Mouse (Mus musculus) hindbrain, embryonic 14.5 days (tissue): ENCODE results near the gene Psmd7. TPM values are rescaled to one million over a fixed set of nuclear protein-coding genes. Genes with fewer than 3 reads are reported as not detected.

ENCODE experiments used
- ATAC-seq: fragments of 200-750 bp; cut with Nextera tagmentation; 2 replicates; pipeline ENCODE4 v1.8.0; 2017; ENCODE audit warnings: moderate number of reproducible peaks, mild to moderate bottlenecking, moderate TSS enrichment, moderate library complexity; ENCODE audit not compliant: low FRiP score
- DNase-seq: peaks from one replicate; pipeline ENCODE4 v3.0.0-alpha.2; 2015; ENCODE audit warnings: low spot score
- H3K27ac ChIP-seq: fragments of 300-500 bp; sonication (generic); 2 replicates; pipeline ENCODE4 v1.5.1; 2014; ENCODE audit warnings: mild to moderate bottlenecking, moderate library complexity
- H3K27me3 ChIP-seq: fragments of 300-500 bp; sonication (generic); 2 replicates; pipeline ENCODE4 v1.6.1; 2014; ENCODE audit warnings: mild to moderate bottlenecking, low read length, mixed read lengths; ENCODE audit not compliant: control insufficient read depth, insufficient read depth
- H3K36me3 ChIP-seq: fragments of 300-500 bp; sonication (generic); replicated peaks from 2 replicates; pipeline ENCODE4 v1.6.1; 2014; ENCODE audit not compliant: control insufficient read depth, insufficient read depth
- H3K4me1 ChIP-seq: fragments of 300-500 bp; sonication (generic); replicated peaks from 2 replicates; pipeline ENCODE4 v1.6.1; 2014; ENCODE audit warnings: antibody characterized with exemption, low read length, mixed read lengths; ENCODE audit not compliant: control insufficient read depth, insufficient read depth
- H3K4me2 ChIP-seq: fragments of 300-500 bp; sonication (generic); replicated peaks from 2 replicates; pipeline ENCODE4 v1.6.1; 2014; ENCODE audit warnings: mild to moderate bottlenecking, moderate library complexity
- H3K4me3 ChIP-seq: fragments of 300-500 bp; sonication (generic); replicated peaks from 2 replicates; pipeline ENCODE4 v1.5.1; 2014; ENCODE audit warnings: mild to moderate bottlenecking, low read length
- H3K9ac ChIP-seq: fragments of 300-500 bp; sonication (generic); 2 replicates; pipeline ENCODE4 v1.6.1; 2014
- H3K9me3 ChIP-seq: fragments of 300-500 bp; sonication (generic); 2 replicates; pipeline ENCODE4 v1.6.1; 2016; ENCODE audit warnings: low read length; ENCODE audit not compliant: control insufficient read depth
- WGBS: fragments of 180-500 bp; shearing (Covaris S2); extraction: QIAGEN DNeasy Blood & Tissue Kit; methylation state at CpG from one replicate; pipeline ENCODE4 v1.1.7; 2014; 5-methylcytosine and 5-hydroxymethylcytosine counted together
- polyA plus RNA-seq: library from polyadenylated mRNA; unstranded; fragments of >200 nt; fragmentation: Nextera tagmentation; extraction: Ambion mirVana; gene quantifications from 2 replicates; pipeline ENCODE4 v1.2.1, GENCODE M21; 2014

The Psmd7 gene
- polyA plus RNA-seq, 1 experiment from 2014 or later: 219 TPM

DNA sequence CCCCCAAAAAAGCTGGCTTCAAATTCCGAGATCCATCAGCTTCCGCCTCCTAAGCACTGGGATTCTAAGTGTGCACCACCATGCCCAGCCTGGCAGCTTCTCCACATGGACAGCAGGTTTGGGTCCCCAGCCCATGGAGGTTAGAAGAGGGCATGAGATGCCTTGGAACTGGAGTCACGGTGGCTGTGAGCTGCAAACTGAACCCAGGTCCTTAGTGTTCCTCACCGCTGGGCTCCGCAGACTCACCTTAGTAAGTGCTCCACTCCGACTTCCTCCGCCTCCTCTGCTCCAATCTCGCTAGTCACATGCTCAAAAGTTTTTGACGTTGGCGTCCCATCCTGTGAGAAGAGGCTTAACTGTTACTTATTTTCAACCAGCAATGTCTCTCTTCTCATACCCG is 6.1 kb downstream of the Psmd7 start:
- H3K4me3 ChIP-seq: no peak overlapping the region
- no peak overlapping the region for H3K4me2 ChIP-seq
- H3K36me3 ChIP-seq: peaks cover 84% of the 10 kb centered on the region
- ATAC-seq (no peak), DNase-seq (no peak)
- no peaks in the 10 kb centered on the region for H3K27me3 ChIP-seq
- WGBS: 93% methylated on average over 11 of the region's 11 CpGs
- no peak overlapping the region for H3K9ac ChIP-seq
- no peaks in the 10 kb centered on the region for H3K9me3 ChIP-seq
- H3K27ac ChIP-seq: no peak overlapping the region
- no peaks in the 10 kb centered on the region; the same call in 1 of the 2 replicates for H3K4me1 ChIP-seq

DNA sequence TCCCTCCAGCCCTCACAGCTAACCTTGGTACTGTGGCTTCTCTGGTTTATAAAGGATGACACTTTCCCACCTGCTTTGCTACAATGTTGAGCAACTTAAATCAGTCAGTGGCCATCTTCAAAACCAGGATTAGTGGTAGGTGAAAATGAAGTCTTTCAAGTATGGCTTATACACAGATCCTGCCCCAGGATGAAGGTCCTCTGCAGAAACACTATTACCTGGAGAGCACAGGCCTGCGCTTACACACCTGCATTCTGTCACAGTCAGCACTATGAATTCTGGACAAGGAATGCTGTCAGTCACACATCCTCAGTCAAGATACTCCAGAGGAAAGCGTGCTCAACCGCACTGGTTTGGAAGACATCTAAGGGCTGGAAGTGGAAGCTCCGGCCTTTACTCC is 6.7 kb downstream of the Psmd7 start:
- DNase-seq: no peak
- Histone ChIP-seq H3K4me3 (no peak overlapping the region), H3K9me3 (no peaks in the 10 kb centered on the region), H3K4me1 (no peaks in the 10 kb centered on the region), H3K4me2 (no peak overlapping the region), H3K36me3 (peaks cover 84% of the 10 kb centered on the region), H3K27me3 (no peaks in the 10 kb centered on the region), H3K27ac (no peak overlapping the region), H3K9ac (no peak overlapping the region)
- WGBS: 96% methylated on average over 4 of the region's 4 CpGs
- no peak for ATAC-seq

DNA sequence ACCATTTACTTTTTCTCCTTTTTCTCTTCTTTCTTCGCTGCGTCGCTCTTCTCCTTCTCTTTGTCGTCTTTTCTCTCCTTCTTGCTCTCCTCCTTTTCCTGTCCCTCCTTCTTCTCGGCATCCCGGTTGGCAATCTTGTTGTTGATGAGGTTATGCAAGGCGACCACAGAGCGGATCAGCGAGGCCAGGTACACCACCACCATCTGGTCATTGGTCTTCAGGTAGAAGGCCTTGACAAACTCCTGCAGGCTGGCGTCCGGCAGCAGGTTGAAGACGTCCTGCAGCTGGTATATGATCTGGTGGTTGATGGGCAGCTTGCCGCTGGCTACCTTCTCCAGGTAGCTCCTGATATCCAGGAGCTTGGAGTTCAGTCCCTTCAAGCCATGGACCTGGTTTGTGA is 7.4 kb downstream of the Psmd7 start:
- 96% methylated on average over 13 of the region's 13 CpGs for WGBS
- DNase-seq (no peak), ATAC-seq (no peak)
- Histone ChIP-seq H3K4me3 (no peak overlapping the region), H3K4me1 (no peaks in the 10 kb centered on the region), H3K9ac (no peak overlapping the region), H3K4me2 (no peak overlapping the region), H3K9me3 (no peaks in the 10 kb centered on the region), H3K36me3 (peaks cover 81% of the 10 kb centered on the region), H3K27ac (no peak overlapping the region), H3K27me3 (no peaks in the 10 kb centered on the region)

DNA sequence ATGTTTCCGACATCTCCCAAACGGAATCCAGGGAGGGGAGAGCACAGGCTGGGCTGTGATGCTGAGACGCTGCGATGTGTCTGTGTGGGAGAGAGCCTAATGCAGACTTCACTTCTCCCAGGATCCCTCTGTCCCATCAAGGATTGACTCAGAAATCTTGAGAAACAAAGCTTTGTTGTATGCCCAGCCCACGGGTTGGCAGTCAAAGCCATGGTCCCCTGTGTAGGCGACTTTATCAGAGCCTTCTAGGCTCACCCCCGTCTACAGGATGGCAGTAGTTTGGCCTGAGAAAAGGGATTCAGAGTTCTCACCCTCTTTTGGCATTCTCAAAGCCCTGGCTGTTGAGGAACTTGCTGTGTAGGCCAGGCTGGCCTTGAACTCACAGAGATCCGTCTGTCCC is 9.7 kb downstream of the Psmd7 start:
- Histone ChIP-seq H3K4me2 (no peak overlapping the region), H3K4me1 (no peaks in the 10 kb centered on the region), H3K9me3 (no peaks in the 10 kb centered on the region), H3K36me3 (peaks cover 57% of the 10 kb centered on the region), H3K27me3 (no peaks in the 10 kb centered on the region), H3K4me3 (no peak overlapping the region), H3K27ac (no peak overlapping the region), H3K9ac (no peak overlapping the region)
- WGBS: 85% methylated on average over 8 of the region's 8 CpGs
- DNase-seq (no peak), ATAC-seq (no peak)

DNA sequence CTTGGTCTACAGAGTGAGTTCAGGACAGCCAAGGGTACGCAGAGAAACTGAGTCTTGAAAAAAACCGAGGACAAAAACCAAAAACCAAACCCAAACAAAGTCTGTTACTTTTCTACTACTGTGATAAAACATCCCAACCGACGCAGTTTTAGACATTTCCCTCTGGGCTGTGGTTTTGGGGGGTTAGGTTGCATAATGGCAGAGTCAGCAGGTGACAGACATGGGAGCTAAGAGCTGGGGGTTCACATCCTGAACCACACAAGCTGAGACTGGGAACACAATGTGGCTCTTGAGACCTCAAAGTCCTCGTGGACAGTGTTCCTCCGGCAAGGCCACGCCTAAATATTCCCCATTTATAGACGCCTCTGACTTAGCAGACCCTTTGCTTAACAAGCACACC is 10.1 kb downstream of the Psmd7 start:
- H3K36me3 ChIP-seq: peaks cover 53% of the 10 kb centered on the region
- no peaks in the 10 kb centered on the region for H3K4me1 ChIP-seq
- no peak overlapping the region for H3K27ac ChIP-seq
- H3K27me3 ChIP-seq: no peaks in the 10 kb centered on the region
- ATAC-seq: no peak
- H3K4me3 ChIP-seq: no peak overlapping the region
- H3K9ac ChIP-seq: no peak overlapping the region
- no peaks in the 10 kb centered on the region for H3K9me3 ChIP-seq
- H3K4me2 ChIP-seq: no peak overlapping the region
- WGBS: 90% methylated on average over 8 of the region's 8 CpGs
- no peak for DNase-seq

DNA sequence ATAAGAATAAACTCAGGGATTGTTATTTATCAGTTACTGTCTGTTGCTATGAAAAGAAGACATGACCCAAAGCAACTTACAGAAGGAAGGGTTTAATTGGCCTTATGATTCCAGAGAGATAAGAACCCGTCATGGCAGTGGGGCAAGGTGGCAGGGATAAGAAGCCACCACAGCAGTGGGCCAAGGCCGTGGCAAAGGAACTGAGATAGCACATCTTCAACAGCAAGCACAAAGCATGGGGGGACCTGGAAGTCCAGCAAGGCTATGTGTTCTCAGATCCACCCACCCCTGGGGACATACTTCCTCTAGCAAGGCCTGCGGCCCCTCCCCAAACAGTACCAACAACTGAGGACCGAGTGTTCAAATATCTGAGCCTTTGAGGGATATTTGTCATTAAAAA is 10.6 kb downstream of the Psmd7 start:
- no peaks in the 10 kb centered on the region for H3K9me3 ChIP-seq
- H3K27me3 ChIP-seq: no peaks in the 10 kb centered on the region
- no peak for ATAC-seq
- no peak for DNase-seq
- H3K4me3 ChIP-seq: no peak overlapping the region
- no peak overlapping the region for H3K27ac ChIP-seq
- H3K4me2 ChIP-seq: no peak overlapping the region
- H3K36me3 ChIP-seq: peaks cover 48% of the 10 kb centered on the region
- 89% methylated on average over 4 of the region's 4 CpGs for WGBS
- no peaks in the 10 kb centered on the region for H3K4me1 ChIP-seq
- no peak overlapping the region for H3K9ac ChIP-seq

DNA sequence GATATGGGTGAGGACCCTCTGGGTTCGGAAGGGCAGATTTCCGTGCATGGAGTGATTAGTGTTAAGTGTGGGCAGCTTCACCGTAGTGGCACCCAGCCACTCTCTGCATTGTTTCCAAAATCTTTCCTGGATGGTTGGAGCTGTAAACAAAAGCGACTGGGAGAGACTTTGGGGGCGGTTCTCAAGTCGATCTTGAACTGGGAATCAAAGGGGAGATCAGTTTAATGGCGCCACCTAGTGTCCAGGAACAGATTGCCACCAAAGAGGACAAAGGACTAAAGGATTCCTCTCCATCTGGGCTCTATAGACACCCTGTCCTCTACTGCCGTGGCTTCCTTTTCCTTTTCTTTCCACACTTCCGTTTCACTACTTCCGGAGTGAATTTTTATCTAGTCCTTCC is 11.6 kb downstream of the Psmd7 start:
- Histone ChIP-seq H3K4me3 (0 out of 2 replicates have a peak overlapping the region, but pooled peaks have one; percentile 0), H3K27me3 (no peaks in the 10 kb centered on the region), H3K36me3 (peaks cover 39% of the 10 kb centered on the region), H3K9ac (peak overlapping the region; percentile 37; the same call in 1 of the 2 replicates), H3K4me1 (no peaks in the 10 kb centered on the region), H3K4me2 (peak overlapping the region; percentile 28), H3K27ac (peak overlapping the region; percentile 16; the same call in 1 of the 2 replicates), H3K9me3 (no peaks in the 10 kb centered on the region)
- ATAC-seq (peak; percentile 79), DNase-seq (peak; percentile 94)
- 7% methylated on average over 10 of the region's 10 CpGs for WGBS

DNA sequence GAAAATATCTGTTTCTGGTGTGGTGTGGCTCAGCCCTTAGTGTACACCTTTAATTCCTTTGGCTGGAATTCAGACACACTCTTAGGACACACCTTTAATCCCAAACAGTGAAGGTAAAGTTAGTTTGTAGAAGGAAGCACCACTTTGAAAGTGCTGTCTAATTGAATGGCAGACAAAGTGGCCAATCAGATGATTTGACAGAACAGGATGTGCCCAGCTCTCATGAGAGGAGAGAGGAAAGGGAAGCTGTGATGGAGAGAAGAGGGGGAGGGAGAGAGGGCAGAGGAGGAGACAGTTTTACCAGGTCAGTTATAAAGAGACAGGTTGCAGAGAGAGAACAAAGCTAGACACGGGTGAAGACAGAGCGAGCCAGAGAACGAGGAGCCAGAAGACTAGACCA is 13.5 kb downstream of the Psmd7 start:
- 91% methylated on average over 3 of the region's 3 CpGs for WGBS
- no peak for DNase-seq
- H3K27ac ChIP-seq: no peak overlapping the region

DNA sequence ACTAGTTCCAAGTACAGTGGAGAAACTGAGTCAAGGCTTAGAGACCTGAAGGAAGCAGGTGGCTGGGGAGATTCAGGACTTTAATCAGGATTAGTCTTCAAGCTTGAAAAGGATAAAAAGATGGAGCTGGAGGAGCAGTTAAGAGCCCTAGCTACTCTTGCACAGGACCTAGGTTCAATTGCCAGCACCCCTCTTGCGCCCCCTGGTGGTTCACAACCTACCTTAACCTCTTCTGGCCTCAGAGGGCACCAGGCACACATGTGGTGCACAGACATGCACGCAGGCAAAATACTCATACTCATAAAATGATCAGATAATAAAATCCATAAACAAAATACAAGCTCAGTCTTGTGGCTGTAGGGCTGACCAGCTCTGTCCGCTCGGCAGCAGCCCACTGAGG is 15.8 kb downstream of the Psmd7 start:
- Histone ChIP-seq H3K4me2 (no peak overlapping the region), H3K4me1 (no peaks in the 10 kb centered on the region), H3K9ac (no peak overlapping the region), H3K36me3 (no peaks in the 10 kb centered on the region), H3K27ac (no peak overlapping the region), H3K27me3 (no peaks in the 10 kb centered on the region), H3K4me3 (no peak overlapping the region), H3K9me3 (no peaks in the 10 kb centered on the region)
- 62% methylated on average over 4 of the region's 4 CpGs for WGBS
- DNase-seq (peak; percentile 39), ATAC-seq (0 out of 2 replicates have a peak, but pooled peaks have one; percentile 57)

More for the DNA sequence above, 13.5 kb downstream of the Psmd7 start:
- Histone ChIP-seq H3K27me3 (no peaks in the 10 kb centered on the region), H3K4me3 (no peak overlapping the region), H3K4me2 (no peak overlapping the region), H3K36me3 (peaks cover 19% of the 10 kb centered on the region), H3K9me3 (no peaks in the 10 kb centered on the region), H3K9ac (no peak overlapping the region), H3K4me1 (no peaks in the 10 kb centered on the region)
- ATAC-seq: no peak

DNA sequence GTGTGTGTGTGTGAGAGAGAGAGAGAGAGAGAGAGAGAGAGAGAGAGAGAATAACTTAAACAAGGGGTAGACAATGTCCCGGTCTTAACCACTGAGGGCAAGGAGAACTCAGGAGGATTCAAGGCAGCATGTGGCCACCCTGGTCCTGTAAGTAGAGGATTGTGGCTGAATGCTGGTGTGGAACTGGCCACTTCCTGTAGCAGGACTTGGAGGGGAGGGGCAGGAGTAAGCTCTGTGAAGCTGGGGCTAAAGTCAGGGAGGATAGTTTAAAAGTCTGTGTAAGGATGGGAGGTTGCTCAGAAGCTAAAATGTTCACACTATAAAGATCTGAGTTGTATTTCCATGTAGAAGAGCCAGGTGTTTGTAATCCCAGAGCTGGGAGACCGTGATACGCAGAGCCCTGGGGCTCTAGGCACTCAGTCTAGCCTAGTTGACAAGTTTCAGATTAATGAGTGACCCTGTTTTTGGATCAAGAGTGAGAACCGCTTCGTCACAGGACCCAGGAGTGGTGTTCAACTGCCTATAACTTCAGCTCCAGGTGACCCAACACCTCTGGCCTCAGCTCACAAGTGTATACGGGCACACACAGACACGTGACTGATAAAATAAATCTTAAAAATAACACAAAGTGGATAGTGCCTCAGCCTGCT is 16.7 kb downstream of the Psmd7 start:
- H3K9ac ChIP-seq: no peak overlapping the region
- H3K9me3 ChIP-seq: no peaks in the 10 kb centered on the region
- no peaks in the 10 kb centered on the region for H3K36me3 ChIP-seq
- no peak overlapping the region for H3K4me3 ChIP-seq
- H3K27me3 ChIP-seq: no peaks in the 10 kb centered on the region
- ATAC-seq (no peak), DNase-seq (no peak)
- 89% methylated on average over 7 of the region's 7 CpGs for WGBS
- H3K4me2 ChIP-seq: no peak overlapping the region
- H3K27ac ChIP-seq: no peak overlapping the region
- H3K4me1 ChIP-seq: no peaks in the 10 kb centered on the region
